Mouse (Mus musculus) MEL-GATA-1-ER (cell line): ENCODE results near the gene Mmp28.

Experiments
- DNase-seq: peaks from one replicate; pipeline ENCODE4 v3.0.0-alpha.2; 2012; ENCODE audit warnings: low read depth; ENCODE audit errors: extremely low read depth

Mmp28 gene

GRCm38 (mm10) chr11:83448021-83448926 is 14.6 kb downstream of the Mmp28 start:
- DNase-seq = no peak

GRCm38 (mm10) chr11:83447612-83448011 is 15.3 kb downstream of the Mmp28 start:
- DNase-seq = no peak

DNA sequence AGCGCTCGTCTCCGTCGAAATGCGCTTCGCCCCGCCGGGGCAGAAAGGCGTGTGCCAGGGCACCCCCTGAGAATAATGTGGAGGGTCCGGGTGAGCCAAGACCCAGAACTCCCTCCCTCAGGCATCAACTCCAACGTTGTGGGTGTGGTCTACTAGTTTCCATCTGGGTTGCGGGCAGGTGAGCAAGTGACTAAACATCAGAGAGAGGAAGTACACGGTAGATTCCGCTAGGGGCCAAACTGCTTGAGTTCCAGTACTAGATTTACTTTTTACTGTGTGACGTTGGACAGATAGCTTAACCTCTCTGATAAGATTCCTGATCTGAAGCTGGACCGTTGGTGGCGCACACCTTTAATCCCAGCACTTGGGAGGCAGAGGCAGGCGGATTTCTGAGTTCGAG is 17.9 kb downstream of the Mmp28 start:
- DNase-seq = no peak

- no peak for DNase-seq
Observed at GRCm38 (mm10) chr11:83443824-83444223, 19.0 kb downstream of the Mmp28 start.

- DNase-seq = no peak
Observed at GRCm38 (mm10) chr11:83442596-83443267, 20.1 kb downstream of the Mmp28 start.

DNA sequence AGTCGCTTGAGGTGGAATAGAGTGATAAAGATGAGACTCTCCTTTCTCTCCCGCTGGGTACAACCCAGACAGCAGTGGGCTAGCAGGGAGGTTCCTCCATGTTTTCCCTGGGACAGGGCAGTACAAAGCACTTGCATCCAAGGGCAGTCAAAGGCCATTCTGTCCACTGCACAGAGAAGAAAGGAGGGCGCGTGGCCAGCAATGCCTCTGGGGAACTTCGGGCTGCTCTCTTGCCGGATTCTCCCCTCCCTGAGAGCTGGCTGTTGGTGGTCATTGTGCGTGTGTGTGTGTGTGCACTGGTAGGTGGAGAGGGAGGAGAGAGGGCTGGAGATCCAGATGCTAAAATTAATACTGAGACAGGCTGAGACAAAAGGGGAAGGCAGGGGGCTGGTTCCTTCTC is 21.6 kb downstream of the Mmp28 start:
- no peak for DNase-seq

DNA sequence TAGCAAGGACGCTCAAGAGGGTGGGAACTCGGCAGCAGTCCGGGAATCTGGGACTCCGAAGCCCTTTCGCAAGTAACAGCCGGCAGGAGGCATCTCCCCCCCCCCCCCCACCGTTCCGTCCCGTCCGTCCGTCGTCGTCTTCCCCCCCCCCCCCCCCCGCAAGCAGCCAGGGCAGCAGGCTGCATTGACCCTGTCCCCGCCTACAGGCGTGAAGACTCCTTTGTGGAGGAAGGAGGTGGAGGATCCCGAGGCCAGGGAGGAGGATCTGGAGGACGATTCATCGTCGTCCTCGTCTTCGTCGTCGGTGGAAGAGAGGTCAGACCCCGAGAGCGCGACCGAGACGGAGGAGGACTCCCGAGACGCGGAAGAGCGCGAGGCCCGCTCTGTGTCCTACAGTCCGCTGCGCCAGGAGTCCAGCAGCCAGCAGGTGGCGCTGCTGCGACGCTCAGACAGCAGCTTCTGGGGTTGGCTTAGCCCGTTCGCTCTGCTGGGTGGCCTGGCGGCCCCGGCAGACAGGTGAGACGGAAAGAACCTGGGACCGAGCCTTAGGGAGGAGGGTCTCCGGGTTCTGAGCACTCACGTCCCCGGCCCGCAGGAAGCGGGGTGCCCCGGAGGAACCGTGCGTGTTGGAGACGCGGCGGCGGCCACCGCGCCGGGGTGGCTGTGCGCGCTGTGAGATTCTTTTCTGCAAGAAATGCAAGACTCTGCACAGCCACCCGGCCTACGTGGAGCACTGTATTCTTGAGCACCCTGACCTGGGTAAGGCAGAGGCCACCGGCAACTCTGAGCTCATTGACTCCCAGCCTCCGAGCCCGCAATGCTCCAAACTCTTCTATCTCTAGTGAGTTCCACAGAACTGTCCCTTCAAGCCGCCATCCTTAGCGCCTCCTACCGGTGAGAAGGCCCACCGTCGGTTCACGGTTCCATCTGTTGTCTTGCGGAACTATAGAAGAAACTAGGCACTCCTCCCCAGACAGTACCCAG is 22.5 kb downstream of the Mmp28 start:
- DNase-seq = peak; percentile 74

- no peak for DNase-seq
Observed at GRCm38 (mm10) chr11:83439426-83440060, 23.3 kb downstream of the Mmp28 start.

DNA sequence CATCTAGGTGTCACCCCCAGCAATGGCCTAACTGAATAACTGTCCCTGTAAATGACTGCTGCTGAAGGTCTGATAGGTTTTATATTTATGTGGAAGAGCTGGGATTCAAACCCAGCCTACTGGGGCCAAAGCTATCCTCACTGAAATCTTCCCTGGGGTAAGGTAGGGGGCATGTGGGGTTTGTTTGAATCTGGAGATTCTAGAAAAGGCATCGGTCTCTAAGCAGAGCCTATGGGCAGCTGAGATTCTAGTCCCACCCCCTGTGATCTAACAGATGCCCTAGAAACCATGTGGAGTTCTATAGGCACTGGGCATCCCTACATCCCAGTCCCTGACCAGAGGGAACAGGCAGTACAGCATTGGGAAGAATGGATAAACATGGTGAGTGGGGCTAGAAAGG is 25.5 kb downstream of the Mmp28 start, which contains the start of gene 1700020L24Rik:
Gene 1700020L24Rik (plus strand): TSS at position 301 of the 400 bp plus-strand sequence.
- DNase-seq = no peak

- DNase-seq = no peak
Observed at GRCm38 (mm10) chr11:83432533-83432932, 30.3 kb downstream of the Mmp28 start.

GRCm38 (mm10) chr11:83429355-83429754 is 33.5 kb downstream of the Mmp28 start, which contains the start of gene Gas2l2:
Gene Gas2l2 (minus strand): TSS chr11:83429455.
- no peak for DNase-seq

- DNase-seq = peak; percentile 72
Observed at GRCm38 (mm10) chr11:83426964-83427363, 35.9 kb downstream of the Mmp28 start.

GRCm38 (mm10) chr11:83424681-83425080 is 38.2 kb downstream of the Mmp28 start:
- no peak for DNase-seq

GRCm38 (mm10) chr11:83421305-83421704 is 41.6 kb downstream of the Mmp28 start:
- no peak for DNase-seq

DNA sequence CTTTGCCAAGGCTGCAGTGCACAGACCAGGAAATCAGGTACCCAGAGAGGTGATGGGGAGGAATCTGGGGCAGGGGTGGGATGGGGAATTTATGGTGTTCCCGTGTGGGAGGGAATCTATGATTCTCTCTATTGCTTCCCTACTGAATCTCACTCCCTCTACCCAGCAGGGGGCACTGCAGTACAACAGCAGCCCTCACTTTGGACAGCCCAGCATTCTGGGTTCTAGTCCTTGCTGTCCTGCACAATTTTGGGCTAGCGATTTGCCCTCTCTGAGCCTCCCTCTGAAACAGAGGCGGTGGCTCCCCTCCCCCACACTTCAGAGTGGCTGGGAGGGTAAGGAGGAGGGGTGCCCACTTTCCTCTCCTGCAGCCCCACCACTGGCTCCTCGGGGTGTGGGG is 42.5 kb downstream of the Mmp28 start:
- no peak for DNase-seq

- no peak for DNase-seq
Observed at GRCm38 (mm10) chr11:83418566-83418965, 44.3 kb downstream of the Mmp28 start.

GRCm38 (mm10) chr11:83417708-83418107 is 45.2 kb downstream of the Mmp28 start:
- DNase-seq = no peak

- DNase-seq = peak; percentile 62
Observed at GRCm38 (mm10) chr11:83417080-83417479, 45.8 kb downstream of the Mmp28 start.

- DNase-seq = no peak
Observed at GRCm38 (mm10) chr11:83410510-83410909, 52.4 kb downstream of the Mmp28 start.

DNA sequence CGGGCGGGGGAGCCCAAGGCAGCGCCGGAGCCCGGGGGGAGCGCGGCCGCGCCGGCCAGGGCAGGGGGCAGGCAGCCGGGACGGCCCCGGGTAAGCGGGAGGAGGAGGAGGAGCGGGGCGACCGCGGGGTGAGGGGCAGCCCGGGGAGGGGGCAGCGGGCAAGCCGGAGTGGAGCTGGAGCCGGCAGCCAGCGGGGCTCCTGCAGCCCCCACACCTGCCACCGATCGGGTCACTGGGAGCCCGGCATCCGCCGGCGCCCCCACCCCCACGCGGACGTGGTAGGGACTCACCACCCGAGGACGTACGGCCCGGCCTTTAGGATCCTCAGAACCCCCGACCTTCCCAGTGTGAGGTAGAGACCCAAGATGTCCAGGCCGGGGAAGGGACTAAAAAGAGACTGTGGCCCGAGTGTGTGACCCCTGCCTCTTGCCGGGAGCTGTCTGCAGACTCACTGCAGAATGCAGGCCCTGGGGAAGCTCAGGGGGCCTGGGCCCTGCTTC is 53.0 kb downstream of the Mmp28 start:
- DNase-seq = no peak
